Mouse (Mus musculus): ENCODE measurements at regions not wholly inside any gene's neighbourhood (a gene's known extent, or its start where the extent isn't known, plus 50 kb on each side); places are given as distances from the start of the nearest gene placed in this dataset.

DNA sequence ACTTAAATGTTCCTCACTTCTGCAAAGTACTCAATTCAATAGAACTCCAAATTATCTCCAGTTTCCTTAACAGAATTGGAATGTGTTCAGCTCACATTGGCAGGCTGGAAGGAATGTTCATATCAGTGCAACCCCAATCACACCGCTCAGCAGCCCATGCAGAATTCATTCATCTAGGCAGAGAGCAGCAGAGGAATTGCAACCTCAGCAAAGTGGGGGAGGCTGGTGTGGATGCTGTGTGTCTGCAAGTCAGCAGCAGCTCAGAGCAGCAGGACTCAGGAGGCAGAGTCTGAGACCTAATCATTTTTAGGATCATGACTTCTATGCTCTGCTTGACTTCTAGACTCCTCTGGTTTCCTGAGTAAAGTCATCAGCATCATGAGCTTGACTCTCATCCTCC lies 100.7 kb upstream of the Chrna7 start:
- no peak for DNase-seq

DNA sequence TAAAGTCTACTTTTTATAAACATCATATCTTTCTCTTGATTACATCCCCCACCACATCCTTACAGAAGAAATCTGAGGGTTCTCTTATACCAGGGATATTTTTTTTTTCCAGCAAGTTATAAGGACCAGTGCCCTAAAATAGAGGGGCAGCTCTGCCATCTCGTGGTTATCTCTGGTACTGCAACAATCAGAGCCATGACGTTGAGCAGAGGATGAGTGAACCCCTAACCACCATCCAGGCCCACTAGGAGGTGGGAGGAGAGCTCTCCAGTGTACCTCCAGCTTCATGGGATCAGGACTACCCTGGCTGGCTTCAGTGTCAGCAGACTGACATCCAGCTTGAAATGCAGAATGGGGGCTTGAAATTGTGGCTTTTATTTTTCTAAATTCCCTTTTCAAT lies 107.2 kb upstream of the Chrna7 start:
- DNase-seq: peak; percentile 87

DNA sequence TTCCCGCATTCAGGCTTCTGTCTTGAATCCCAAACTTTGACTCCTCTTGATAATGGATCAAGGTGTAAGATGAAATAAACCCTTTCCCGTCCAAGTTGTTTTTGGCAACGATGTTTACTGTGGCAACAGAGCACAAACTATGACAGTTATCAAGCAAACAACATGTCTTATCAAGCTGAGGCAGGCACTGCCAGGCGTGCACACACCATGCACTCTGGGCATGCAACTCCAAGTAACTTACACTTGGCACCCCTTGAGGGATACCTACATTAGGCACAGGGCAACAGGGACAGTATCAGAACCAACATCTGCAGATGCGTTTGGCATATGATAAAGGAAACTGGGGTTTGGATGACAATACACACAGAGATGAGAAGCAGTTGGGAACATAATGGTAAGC lies 108.8 kb upstream of the Chrna7 start:
- no peak for DNase-seq

DNA sequence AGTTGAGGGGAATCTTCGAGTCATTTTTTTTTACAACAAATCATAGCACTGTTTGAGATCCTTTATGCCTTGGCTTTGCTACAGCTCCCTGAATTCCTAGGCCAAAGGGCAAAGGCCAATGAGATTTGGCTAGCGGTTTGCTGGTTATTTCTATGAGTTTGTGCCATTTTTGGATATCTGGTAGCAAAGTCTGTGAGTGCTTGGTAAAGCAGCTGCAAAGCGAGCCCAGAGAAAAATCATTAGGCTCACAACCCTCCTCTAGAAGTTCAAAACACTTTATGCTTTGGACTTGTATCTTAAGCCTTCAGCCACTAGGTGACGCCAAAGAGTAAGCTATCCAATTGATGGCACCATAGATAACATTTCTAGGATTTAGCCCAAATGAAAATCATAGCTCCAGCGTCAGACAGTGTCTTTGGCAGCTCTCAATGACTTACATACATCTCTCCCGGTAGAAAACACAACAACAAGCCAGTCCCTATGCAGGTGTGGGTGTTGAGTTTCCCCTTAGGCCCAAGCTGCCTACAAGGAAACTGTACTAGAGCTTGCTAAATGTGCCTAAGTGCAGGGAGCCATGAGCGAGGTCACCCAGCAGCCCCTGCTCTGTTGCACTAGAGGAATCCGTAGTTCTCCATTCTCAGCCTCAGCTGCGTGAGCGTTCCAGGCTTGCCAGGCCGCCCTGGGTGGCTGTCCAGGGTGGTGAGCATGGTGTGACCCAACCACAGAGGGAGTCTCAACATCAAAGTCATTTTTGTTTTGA lies 109.8 kb upstream of the Chrna7 start:
- peak; percentile 71 for DNase-seq

DNA sequence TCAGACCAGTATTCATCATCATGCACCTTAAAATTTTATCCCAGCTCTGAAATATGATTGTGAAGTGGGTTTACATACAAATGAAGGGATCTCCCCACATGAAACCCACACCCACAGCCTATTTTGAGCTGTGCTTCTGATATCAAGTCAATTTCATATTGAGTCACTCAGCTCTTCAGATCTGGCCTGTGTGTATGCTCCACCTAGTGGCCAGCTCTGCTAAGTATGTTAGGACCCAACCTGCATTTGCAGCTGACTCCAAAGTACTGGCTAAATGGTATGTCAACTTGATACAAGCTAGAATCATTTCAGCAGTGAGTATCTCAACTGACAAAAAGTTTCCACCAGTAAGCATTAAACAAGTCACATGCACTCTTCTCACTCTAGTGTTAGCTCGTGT lies 109.4 kb upstream of the Otud7a start:
- peak; percentile 38 for DNase-seq

DNA sequence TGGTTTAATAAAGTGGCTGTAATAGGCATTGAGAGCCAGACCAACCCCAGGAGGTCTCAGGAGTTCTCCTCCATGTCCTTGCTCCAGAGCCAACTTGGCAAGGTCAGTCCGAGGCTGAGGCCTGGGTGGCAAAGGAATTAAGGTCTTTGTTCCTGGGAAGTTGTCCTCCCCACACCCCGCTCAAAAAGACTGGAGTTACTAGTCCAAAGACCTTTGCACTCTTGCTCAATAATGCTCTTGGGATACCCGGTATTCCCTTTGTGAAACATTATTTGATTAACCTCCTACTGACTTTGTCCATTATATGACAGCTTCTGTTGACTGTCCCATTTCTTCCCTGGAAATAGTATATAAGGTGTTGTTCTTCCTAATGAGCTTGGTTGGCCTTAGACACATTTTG lies 108.5 kb upstream of the Otud7a start:
- no peak for DNase-seq

DNA sequence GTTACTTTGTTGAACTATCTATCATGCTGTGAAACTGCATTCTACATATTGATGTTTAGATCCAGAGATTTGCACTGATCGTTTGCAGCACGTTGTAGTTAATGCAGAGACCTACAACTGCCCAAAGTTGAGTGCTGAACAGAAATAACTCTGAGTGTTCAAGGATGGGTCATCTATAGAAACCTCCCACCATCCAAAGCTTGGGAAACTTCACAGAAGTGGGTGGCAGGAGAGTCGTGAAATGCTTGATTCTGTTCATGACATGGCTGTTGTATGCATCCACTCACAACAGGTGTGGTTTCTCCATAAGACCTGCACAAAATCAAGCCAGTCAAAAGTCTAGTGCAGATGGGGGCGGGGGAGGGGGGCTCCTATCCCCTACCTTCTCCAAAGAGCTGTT lies 102.8 kb upstream of the Otud7a start:
- no peak for DNase-seq

DNA sequence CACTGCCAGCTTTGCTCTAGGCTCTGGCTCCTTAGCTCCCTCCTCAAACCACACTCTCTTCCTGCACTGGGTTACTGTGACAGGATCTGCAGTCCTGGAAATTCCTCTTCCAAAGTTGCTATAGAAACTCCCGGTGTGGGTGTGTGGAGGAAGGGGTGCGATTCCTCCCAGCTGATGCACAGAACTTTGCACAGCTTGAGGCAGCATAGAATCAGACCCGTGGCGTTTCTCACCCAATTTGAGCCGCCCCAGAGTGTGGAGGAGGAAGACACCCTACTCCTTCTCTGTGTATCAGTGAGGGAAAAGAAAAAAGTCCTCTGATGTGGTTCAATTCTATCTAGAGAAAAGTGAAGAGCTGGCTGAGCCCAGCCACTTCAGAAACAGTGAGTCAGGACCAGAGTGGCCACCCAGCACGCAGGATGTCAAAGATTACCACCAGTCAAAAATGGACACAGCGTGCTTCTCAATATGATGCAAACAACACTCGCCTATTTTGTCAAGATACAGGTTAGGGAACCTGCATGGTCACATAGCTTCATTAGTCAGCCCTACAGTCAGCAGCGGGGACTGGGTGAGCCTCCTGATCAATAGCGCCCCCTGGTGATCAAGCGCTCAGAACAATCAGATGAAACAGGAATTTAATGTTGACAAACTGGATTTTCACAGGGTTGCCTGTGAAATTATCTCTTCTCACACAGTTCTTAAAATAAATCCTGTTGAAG lies 98.7 kb upstream of the Otud7a start:
- peak; percentile 83 for DNase-seq

DNA sequence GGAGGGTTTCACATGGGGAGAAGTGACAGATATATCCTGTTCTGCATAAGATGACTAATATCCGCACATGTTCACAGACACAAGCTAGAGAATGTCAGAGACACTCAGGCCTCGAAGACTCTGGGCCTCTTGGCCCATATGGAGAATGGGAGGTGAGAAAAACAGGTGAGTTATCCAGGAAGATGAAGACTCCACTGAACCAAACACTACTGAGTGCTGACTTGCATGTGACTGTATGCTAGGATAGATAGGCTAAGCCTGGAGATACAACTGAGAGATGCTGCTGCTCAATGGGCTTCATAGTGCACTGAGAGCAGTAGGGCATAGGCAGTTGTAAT lies 98.2 kb upstream of the Otud7a start:
- no peak for DNase-seq
